Mouse (Mus musculus): ENCODE data around the gene Tmem138.

GRCm38 (mm10) chr19:10525106-10525901 is 51.9 kb downstream of the Tmem138 start, which contains the start of gene Cpsf7:
- TF ChIP-seq ZNF384 (IDR thresholded peaks at IDR 0.05; ENCODE audit: low read depth, low read length) = no peak
- TF ChIP-seq ZC3H11A (IDR thresholded peaks at IDR 0.05; ENCODE audit: borderline replicate concordance, low read depth, low read length) = peak; percentile 27; the same call in 1 of the 2 replicates

Measured in ES-E14 (cell line).